Mouse (Mus musculus): ENCODE measurements at regions not wholly inside any gene's neighbourhood (a gene's known extent, or its start where the extent isn't known, plus 50 kb on each side); places are given as distances from the start of the nearest gene placed in this dataset.
A peak's percentile ranks its signal among the peaks of the same experiment; 100 is the strongest.

- no peak for DNase-seq
These were observed 163.5 kb upstream of the Kcnh7 start for GRCm38 (mm10) chr2:63347562-63347961.

GRCm38 (mm10) chr2:63326750-63327149 lies 142.7 kb upstream of the Kcnh7 start:
- DNase-seq = no peak

DNA sequence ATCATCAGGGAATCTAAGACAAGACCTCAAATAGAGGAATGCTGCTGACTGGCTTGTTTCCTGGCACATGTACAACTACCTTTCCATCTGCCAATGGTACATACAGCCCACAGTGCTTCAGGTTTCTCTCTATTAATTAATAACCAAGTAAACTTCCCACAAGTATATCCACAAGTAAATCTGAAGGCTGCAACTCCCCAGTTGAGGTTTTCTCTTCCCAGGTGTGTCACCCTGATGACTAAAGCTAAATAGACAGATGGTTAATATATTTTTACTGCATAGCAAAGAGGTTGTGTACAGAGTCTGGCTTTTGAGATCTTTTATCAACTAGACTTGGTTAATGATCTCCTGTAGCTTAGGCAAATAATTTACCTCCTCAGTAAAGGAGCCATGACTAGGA lies 96.8 kb upstream of the Kcnh7 start:
- no peak for DNase-seq

DNA sequence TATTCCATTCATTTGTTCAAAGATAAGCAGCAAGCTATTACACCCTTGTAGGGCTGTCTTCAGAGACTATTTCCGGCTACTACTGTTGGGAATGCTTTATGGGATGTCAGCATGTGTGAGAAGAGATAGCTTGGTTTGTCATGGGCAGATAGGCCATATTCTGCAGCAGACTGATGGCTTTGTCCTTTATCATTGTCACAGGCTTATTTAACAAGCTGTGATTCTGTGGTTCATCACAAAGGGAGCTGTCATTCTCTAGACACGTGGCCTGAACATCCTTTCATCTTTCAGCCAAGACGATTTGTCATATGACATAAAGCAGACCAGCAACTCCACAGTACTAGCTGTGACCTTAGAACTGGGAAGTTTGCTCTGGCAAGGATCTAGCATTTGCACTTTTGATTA lies 89.7 kb upstream of the Kcnh7 start:
- no peak for DNase-seq

DNA sequence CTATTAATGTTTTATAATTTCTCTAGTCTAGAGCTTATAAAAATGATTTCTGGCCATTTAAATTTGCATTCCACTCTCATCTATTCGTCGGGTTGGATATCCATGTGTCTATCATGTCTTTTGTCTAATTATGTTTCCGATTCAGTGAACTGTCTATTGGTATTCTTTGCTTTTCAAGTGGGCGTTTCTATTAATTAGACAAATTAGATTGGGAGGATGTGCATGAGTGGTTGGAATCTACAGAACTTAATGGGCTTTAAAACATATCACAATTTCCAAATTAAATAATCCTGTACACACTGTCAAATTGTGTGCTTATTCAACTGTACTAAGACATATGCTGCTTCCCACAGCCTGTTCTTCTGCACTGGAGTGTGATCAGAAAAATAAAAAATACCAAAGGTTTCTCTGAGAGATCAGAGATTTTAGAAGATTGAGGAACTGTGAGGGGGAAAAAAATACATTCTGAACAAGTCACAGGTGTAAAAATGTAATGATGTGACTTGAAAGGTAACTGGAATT lies 62.1 kb upstream of the Kcnh7 start:
- no peak for DNase-seq

DNA sequence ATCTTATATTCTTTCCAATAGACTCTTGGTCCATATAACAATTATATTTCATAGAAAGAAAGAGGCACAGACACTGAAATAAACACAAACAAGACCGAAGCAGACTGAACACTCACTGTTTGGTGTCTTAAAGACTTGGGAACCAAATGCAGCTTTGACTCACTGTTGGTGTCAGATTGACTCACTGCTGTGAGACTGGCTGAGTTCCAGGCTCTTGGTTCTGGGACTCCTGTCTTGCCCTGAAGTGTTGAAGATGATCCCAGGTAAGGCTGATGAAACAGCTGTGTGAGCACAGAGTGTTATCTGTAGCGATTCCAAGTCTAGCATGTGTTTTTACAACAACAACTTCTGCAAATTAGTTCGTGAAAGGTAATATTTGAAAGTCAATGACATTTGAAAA lies 55.2 kb upstream of the Kcnh7 start:
- DNase-seq = peak; percentile 6

Data from right cerebral cortex, postnatal 14 days (tissue).